Mouse (Mus musculus) lung, embryonic 14.5 days (tissue): ENCODE results near the gene Prkcz. TPM values are rescaled to one million over a fixed set of nuclear protein-coding genes. Genes with fewer than 3 reads are reported as not detected.

Experiments
- ATAC-seq: fragments of 200-750 bp; cut with Nextera tagmentation; 2 replicates; pipeline ENCODE4 v1.8.0; 2017; ENCODE audit warnings: mild to moderate bottlenecking, moderate TSS enrichment, moderate library complexity; ENCODE audit not compliant: insufficient read depth
- DNase-seq: peaks from one replicate; pipeline ENCODE4 v3.0.0-alpha.2; 2015
- H3K27ac ChIP-seq: fragments of 300-500 bp; sonication (generic); 2 replicates; pipeline ENCODE4 v1.5.1; 2014; ENCODE audit warnings: low read depth, mild to moderate bottlenecking, moderate library complexity
- H3K27me3 ChIP-seq: fragments of 300-500 bp; sonication (generic); 2 replicates; pipeline ENCODE4 v1.6.1; 2014; ENCODE audit warnings: low read length, control low read depth; ENCODE audit not compliant: insufficient read depth
- H3K36me3 ChIP-seq: fragments of 300-500 bp; sonication (generic); 2 replicates; pipeline ENCODE4 v1.6.1; 2014; ENCODE audit warnings: control low read depth; ENCODE audit not compliant: insufficient read depth
- H3K4me1 ChIP-seq: fragments of 300-500 bp; sonication (generic); 2 replicates; pipeline ENCODE4 v1.6.1; 2014; ENCODE audit warnings: antibody characterized with exemption, control low read depth; ENCODE audit not compliant: insufficient read depth
- H3K4me2 ChIP-seq: fragments of 300-500 bp; sonication (generic); 2 replicates; pipeline ENCODE4 v1.6.1; 2014; ENCODE audit warnings: mild to moderate bottlenecking
- H3K4me3 ChIP-seq: fragments of 300-500 bp; sonication (generic); 2 replicates; pipeline ENCODE4 v1.5.1; 2014; ENCODE audit warnings: low read depth, low read length
- H3K9ac ChIP-seq: fragments of 300-500 bp; sonication (generic); 2 replicates; pipeline ENCODE4 v1.6.1; 2014
- H3K9me3 ChIP-seq: fragments of 300-500 bp; sonication (generic); 2 replicates; pipeline ENCODE4 v1.6.1; 2016; ENCODE audit warnings: low read depth, low read length, control low read depth
- CTCF ChIP-seq: IDR thresholded peaks from 2 replicates; pipeline ENCODE4 v1.5.1; 2016; ENCODE audit warnings: antibody characterized with exemption, low read depth
- WGBS: fragments of 180-500 bp; shearing (Covaris S2); extraction: QIAGEN DNeasy Blood & Tissue Kit; methylation state at CpG from one replicate; pipeline ENCODE4 v1.1.7; 2014; 5-methylcytosine and 5-hydroxymethylcytosine counted together
- polyA plus RNA-seq: library from polyadenylated mRNA; unstranded; fragments of >200 nt; fragmentation: Nextera tagmentation; extraction: Ambion mirVana; gene quantifications from 2 replicates; pipeline ENCODE4 v1.2.1, GENCODE M21; 2014

Prkcz gene
- polyA plus RNA-seq, 1 experiment from 2014 or later = 12.7 TPM

GRCm38 (mm10) chr4:155396751-155397150, 35.6 kb upstream of the Prkcz start:
- H3K9me3 ChIP-seq = no peaks in the 10 kb centered on the region
- peaks cover 23% of the 10 kb centered on the region for H3K27me3 ChIP-seq
- WGBS = 76% methylated on average over 4 of the region's 4 CpGs

GRCm38 (mm10) chr4:155395471-155395870, 34.3 kb upstream of the Prkcz start:
- DNase-seq (no peak), ATAC-seq (no peak)
- Histone ChIP-seq H3K27ac (no peak overlapping the region), H3K4me3 (no peak overlapping the region), H3K4me2 (no peak overlapping the region), H3K36me3 (no peaks in the 10 kb centered on the region), H3K27me3 (peaks cover 23% of the 10 kb centered on the region), H3K9ac (no peak overlapping the region), H3K9me3 (no peaks in the 10 kb centered on the region), H3K4me1 (no peaks in the 10 kb centered on the region)
- no peak for TF ChIP-seq CTCF
- WGBS = 73% methylated on average over 5 of the region's 5 CpGs

More at GRCm38 (mm10) chr4:155396751-155397150, 35.6 kb upstream of the Prkcz start:
- Histone ChIP-seq H3K4me1 (no peaks in the 10 kb centered on the region), H3K9ac (no peak overlapping the region), H3K27ac (no peak overlapping the region), H3K4me2 (no peak overlapping the region), H3K4me3 (no peak overlapping the region), H3K36me3 (no peaks in the 10 kb centered on the region)
- DNase-seq (no peak), ATAC-seq (no peak)
- no peak for TF ChIP-seq CTCF

- H3K4me1 ChIP-seq = no peaks in the 10 kb centered on the region
- H3K9ac ChIP-seq = no peak overlapping the region
- H3K4me3 ChIP-seq = no peak overlapping the region
- no peaks in the 10 kb centered on the region for H3K36me3 ChIP-seq
- no peak overlapping the region for H3K4me2 ChIP-seq
- WGBS = 76% methylated on average over 8 of the region's 8 CpGs
- H3K27ac ChIP-seq = no peak overlapping the region
- H3K27me3 ChIP-seq = no peaks in the 10 kb centered on the region
- ATAC-seq (no peak), DNase-seq (no peak)
- H3K9me3 ChIP-seq = no peaks in the 10 kb centered on the region
- TF ChIP-seq CTCF = no peak
Measured at GRCm38 (mm10) chr4:155387166-155387565, 26.0 kb upstream of the Prkcz start.

GRCm38 (mm10) chr4:155383326-155383725, 22.2 kb upstream of the Prkcz start:
- 70% methylated on average over 4 of the region's 4 CpGs for WGBS
- no peak for TF ChIP-seq CTCF
- no peaks in the 10 kb centered on the region for H3K27me3 ChIP-seq

GRCm38 (mm10) chr4:155382752-155383151, 21.6 kb upstream of the Prkcz start:
- no peak overlapping the region for H3K27ac ChIP-seq
- H3K9me3 ChIP-seq = no peaks in the 10 kb centered on the region
- H3K4me3 ChIP-seq = no peak overlapping the region
- no peaks in the 10 kb centered on the region for H3K27me3 ChIP-seq
- no peak overlapping the region for H3K9ac ChIP-seq
- DNase-seq (no peak), ATAC-seq (no peak)
- no peak overlapping the region for H3K4me2 ChIP-seq
- 23% methylated on average over 9 of the region's 9 CpGs for WGBS
- no peaks in the 10 kb centered on the region for H3K4me1 ChIP-seq
- no peak for TF ChIP-seq CTCF
- no peaks in the 10 kb centered on the region for H3K36me3 ChIP-seq

More at GRCm38 (mm10) chr4:155383326-155383725, 22.2 kb upstream of the Prkcz start:
- no peaks in the 10 kb centered on the region for H3K4me1 ChIP-seq
- no peak overlapping the region for H3K9ac ChIP-seq
- no peaks in the 10 kb centered on the region for H3K9me3 ChIP-seq
- DNase-seq = no peak
- H3K27ac ChIP-seq = no peak overlapping the region
- ATAC-seq = no peak
- no peak overlapping the region for H3K4me2 ChIP-seq
- H3K4me3 ChIP-seq = no peak overlapping the region
- no peaks in the 10 kb centered on the region for H3K36me3 ChIP-seq

- WGBS = 39% methylated on average over 7 of the region's 7 CpGs
- no peak for DNase-seq
- no peak for TF ChIP-seq CTCF
- ATAC-seq = no peak
- no peaks in the 10 kb centered on the region for H3K4me1 ChIP-seq
- no peaks in the 10 kb centered on the region for H3K27me3 ChIP-seq
- no peak overlapping the region for H3K27ac ChIP-seq
- H3K4me3 ChIP-seq = no peak overlapping the region
- no peaks in the 10 kb centered on the region for H3K36me3 ChIP-seq
- H3K9ac ChIP-seq = no peak overlapping the region
- no peaks in the 10 kb centered on the region for H3K9me3 ChIP-seq
- no peak overlapping the region for H3K4me2 ChIP-seq
Measured at GRCm38 (mm10) chr4:155381974-155382373, 20.8 kb upstream of the Prkcz start.

GRCm38 (mm10) chr4:155371797-155372735, 10.9 kb upstream of the Prkcz start:
- Histone ChIP-seq H3K9me3 (no peaks in the 10 kb centered on the region), H3K9ac (no peak overlapping the region), H3K4me1 (no peaks in the 10 kb centered on the region), H3K36me3 (no peaks in the 10 kb centered on the region), H3K4me3 (no peak overlapping the region), H3K27me3 (no peaks in the 10 kb centered on the region), H3K4me2 (no peak overlapping the region), H3K27ac (no peak overlapping the region)
- DNase-seq (no peak), ATAC-seq (no peak)
- no peak for TF ChIP-seq CTCF
- WGBS = 63% methylated on average over 5 of the region's 5 CpGs
